Mouse (Mus musculus) hindbrain, embryonic 14.5 days (tissue): ENCODE data around the gene Ulk1. TPM values are rescaled to one million over a fixed set of nuclear protein-coding genes. Genes with fewer than 3 reads are reported as not detected.
"Not testable (repeated sequence)": the region's sequence is repeated elsewhere in the genome, so short reads cannot be mapped to it uniquely, and the experiment has no call there.

Source experiments
- ATAC-seq: fragments of 200-750 bp; cut with Nextera tagmentation; 2 replicates; pipeline ENCODE4 v1.8.0; 2017; ENCODE audit warnings: moderate number of reproducible peaks, mild to moderate bottlenecking, moderate TSS enrichment, moderate library complexity; ENCODE audit not compliant: low FRiP score
- DNase-seq: peaks from one replicate; pipeline ENCODE4 v3.0.0-alpha.2; 2015; ENCODE audit warnings: low spot score
- H3K27ac ChIP-seq: fragments of 300-500 bp; sonication (generic); 2 replicates; pipeline ENCODE4 v1.5.1; 2014; ENCODE audit warnings: mild to moderate bottlenecking, moderate library complexity
- H3K27me3 ChIP-seq: fragments of 300-500 bp; sonication (generic); 2 replicates; pipeline ENCODE4 v1.6.1; 2014; ENCODE audit warnings: mild to moderate bottlenecking, low read length, mixed read lengths; ENCODE audit not compliant: control insufficient read depth, insufficient read depth
- H3K36me3 ChIP-seq: fragments of 300-500 bp; sonication (generic); replicated peaks from 2 replicates; pipeline ENCODE4 v1.6.1; 2014; ENCODE audit not compliant: control insufficient read depth, insufficient read depth
- H3K4me1 ChIP-seq: fragments of 300-500 bp; sonication (generic); replicated peaks from 2 replicates; pipeline ENCODE4 v1.6.1; 2014; ENCODE audit warnings: antibody characterized with exemption, low read length, mixed read lengths; ENCODE audit not compliant: control insufficient read depth, insufficient read depth
- H3K4me2 ChIP-seq: fragments of 300-500 bp; sonication (generic); replicated peaks from 2 replicates; pipeline ENCODE4 v1.6.1; 2014; ENCODE audit warnings: mild to moderate bottlenecking, moderate library complexity
- H3K4me3 ChIP-seq: fragments of 300-500 bp; sonication (generic); replicated peaks from 2 replicates; pipeline ENCODE4 v1.5.1; 2014; ENCODE audit warnings: mild to moderate bottlenecking, low read length
- H3K9ac ChIP-seq: fragments of 300-500 bp; sonication (generic); 2 replicates; pipeline ENCODE4 v1.6.1; 2014
- H3K9me3 ChIP-seq: fragments of 300-500 bp; sonication (generic); 2 replicates; pipeline ENCODE4 v1.6.1; 2016; ENCODE audit warnings: low read length; ENCODE audit not compliant: control insufficient read depth
- WGBS: fragments of 180-500 bp; shearing (Covaris S2); extraction: QIAGEN DNeasy Blood & Tissue Kit; methylation state at CpG from one replicate; pipeline ENCODE4 v1.1.7; 2014; 5-methylcytosine and 5-hydroxymethylcytosine counted together
- polyA plus RNA-seq: library from polyadenylated mRNA; unstranded; fragments of >200 nt; fragmentation: Nextera tagmentation; extraction: Ambion mirVana; gene quantifications from 2 replicates; pipeline ENCODE4 v1.2.1, GENCODE M21; 2014

Gene Ulk1
- polyA plus RNA-seq, 1 experiment from 2014 or later: 49.6 TPM

GRCm38 (mm10) chr5:110776141-110776540 lies 33.8 kb downstream of the Ulk1 start:
- Histone ChIP-seq H3K9me3 (no peaks in the 10 kb centered on the region), H3K36me3 (peaks cover 43% of the 10 kb centered on the region), H3K9ac (no peak overlapping the region), H3K27ac (no peak overlapping the region), H3K4me2 (no peak overlapping the region), H3K4me3 (no peak overlapping the region), H3K27me3 (no peaks in the 10 kb centered on the region), H3K4me1 (peaks cover 6% of the 10 kb centered on the region; the same call in 1 of the 2 replicates)
- no peak for DNase-seq
- 95% methylated on average over 2 of the region's 2 CpGs for WGBS
- no peak for ATAC-seq

GRCm38 (mm10) chr5:110774511-110774910 lies 35.4 kb downstream of the Ulk1 start:
- Histone ChIP-seq H3K4me2 (no peak overlapping the region), H3K27ac (no peak overlapping the region), H3K4me3 (no peak overlapping the region), H3K27me3 (no peaks in the 10 kb centered on the region), H3K9ac (no peak overlapping the region), H3K4me1 (peaks cover 5% of the 10 kb centered on the region), H3K36me3 (peaks cover 43% of the 10 kb centered on the region), H3K9me3 (no peaks in the 10 kb centered on the region)
- ATAC-seq (no peak), DNase-seq (no peak)
- 95% methylated on average over 11 of the region's 11 CpGs for WGBS

GRCm38 (mm10) chr5:110772945-110773344 lies 37.0 kb downstream of the Ulk1 start:
- not testable (repeated sequence) for H3K27me3 ChIP-seq, H3K4me3 ChIP-seq, H3K9ac ChIP-seq, H3K9me3 ChIP-seq, ATAC-seq, H3K27ac ChIP-seq, H3K4me2 ChIP-seq, DNase-seq
- 96% methylated on average over 10 of the region's 10 CpGs for WGBS
- peaks cover 15% of the 10 kb centered on the region for H3K4me1 ChIP-seq
- H3K36me3 ChIP-seq: peaks cover 43% of the 10 kb centered on the region

GRCm38 (mm10) chr5:110770448-110771158 lies 39.3 kb downstream of the Ulk1 start, which contains the start of gene Ep400:
Ep400 (minus strand) TSS chr5:110770717.
- H3K4me3 ChIP-seq: peak within 1 kb of the TSS; percentile 88
- peak within 1 kb of the TSS; percentile 95 for H3K9ac ChIP-seq
- peak within 1 kb of the TSS; percentile 82 for H3K4me2 ChIP-seq
- H3K27ac ChIP-seq: peak within 1 kb of the TSS; percentile 95
- peaks cover 15% of the 10 kb centered on the region for H3K4me1 ChIP-seq
- H3K36me3 ChIP-seq: peaks cover 32% of the 10 kb centered on the region
- ATAC-seq (peak; percentile 98), DNase-seq (peak; percentile 98)
- H3K9me3 ChIP-seq: no peaks in the 10 kb centered on the region
- H3K27me3 ChIP-seq: no peaks in the 10 kb centered on the region
- WGBS: under 1% methylated on average over 80 of the region's 83 CpGs

- no peak; the same call in none of the 2 replicates for ATAC-seq
- under 1% methylated on average over 51 of the region's 58 CpGs for WGBS
- Histone ChIP-seq H3K4me1 (peaks cover 15% of the 10 kb centered on the region), H3K36me3 (peaks cover 26% of the 10 kb centered on the region), H3K27me3 (no peaks in the 10 kb centered on the region), H3K9ac (peak overlapping the region; percentile 95), H3K4me2 (peak overlapping the region; percentile 82), H3K27ac (peak overlapping the region; percentile 95), H3K4me3 (peak overlapping the region; percentile 88), H3K9me3 (no peaks in the 10 kb centered on the region)
- peak; percentile 56 for DNase-seq
Measured at GRCm38 (mm10) chr5:110770031-110770445, 39.9 kb downstream of the Ulk1 start.

GRCm38 (mm10) chr5:110769272-110769671 lies 40.6 kb downstream of the Ulk1 start:
- DNase-seq (no peak), ATAC-seq (no peak)
- H3K9ac ChIP-seq: peak overlapping the region; percentile 95
- peaks cover 19% of the 10 kb centered on the region for H3K36me3 ChIP-seq
- WGBS: 64% methylated on average over 4 of the region's 4 CpGs
- no peaks in the 10 kb centered on the region for H3K9me3 ChIP-seq
- peak overlapping the region; percentile 88 for H3K4me3 ChIP-seq
- H3K27ac ChIP-seq: no peak overlapping the region
- H3K4me2 ChIP-seq: peak overlapping the region; percentile 82
- H3K4me1 ChIP-seq: peaks cover 15% of the 10 kb centered on the region
- H3K27me3 ChIP-seq: no peaks in the 10 kb centered on the region

- ATAC-seq (no peak), DNase-seq (no peak)
- WGBS: 95% methylated on average over 8 of the region's 8 CpGs
- H3K9me3 ChIP-seq: no peaks in the 10 kb centered on the region
- peaks cover 8% of the 10 kb centered on the region for H3K4me1 ChIP-seq
- no peak overlapping the region for H3K27ac ChIP-seq
- no peaks in the 10 kb centered on the region for H3K27me3 ChIP-seq
- no peaks in the 10 kb centered on the region for H3K36me3 ChIP-seq
- no peak overlapping the region for H3K4me3 ChIP-seq
- H3K4me2 ChIP-seq: no peak overlapping the region
- no peak overlapping the region for H3K9ac ChIP-seq
Measured at GRCm38 (mm10) chr5:110763890-110764289, 46.0 kb downstream of the Ulk1 start.

- Histone ChIP-seq H3K27ac (no peak overlapping the region), H3K4me1 (no peaks in the 10 kb centered on the region), H3K4me2 (no peak overlapping the region), H3K4me3 (no peak overlapping the region), H3K27me3 (no peaks in the 10 kb centered on the region), H3K9ac (no peak overlapping the region), H3K36me3 (peaks cover 18% of the 10 kb centered on the region), H3K9me3 (no peaks in the 10 kb centered on the region)
- 84% methylated on average over 1 of the region's 1 CpGs for WGBS
- ATAC-seq: no peak
- DNase-seq: no peak
Measured at GRCm38 (mm10) chr5:110745021-110745420, 64.9 kb downstream of the Ulk1 start.

GRCm38 (mm10) chr5:110739496-110740275 lies 70.2 kb downstream of the Ulk1 start:
- no peaks in the 10 kb centered on the region for H3K9me3 ChIP-seq
- ATAC-seq (no peak), DNase-seq (no peak)
- no peak overlapping the region for H3K4me2 ChIP-seq
- H3K9ac ChIP-seq: no peak overlapping the region
- H3K27me3 ChIP-seq: no peaks in the 10 kb centered on the region
- no peaks in the 10 kb centered on the region for H3K4me1 ChIP-seq
- no peak overlapping the region for H3K27ac ChIP-seq
- no peak overlapping the region for H3K4me3 ChIP-seq
- 98% methylated on average over 7 of the region's 7 CpGs for WGBS
- H3K36me3 ChIP-seq: peaks cover 62% of the 10 kb centered on the region
